Mouse (Mus musculus) heart, postnatal 10 days (tissue): ENCODE data around the gene Siah1a. TPM values are rescaled to one million over a fixed set of nuclear protein-coding genes. Genes with fewer than 3 reads are reported as not detected.

ENCODE experiments used
- DNase-seq, 2 experiments: peaks; one replicate each; pipeline ENCODE4 v3.0.0; 2021
- intact Hi-C: fragments of 180-260 bp; cut with DNase I; formaldehyde crosslinking; loops from one replicate; pipeline ENCODE4 v1.15.1; 2025
- total RNA-seq, 2 experiments: library from RNA; stranded (reverse); gene quantifications; 2 replicates each; pipeline ENCODE4 v1.2.3; 2021

Siah1a gene
- total RNA-seq, 2 experiments from 2014 or later = 25.9 to 27.9 TPM

- DNase-seq = peak; percentile 97
- intact Hi-C loops = loop anchor here (2.0 to 5.0 kb wide), 3 partner anchors 41 to 156 kb away; partner anchors contain the start of gene N4bp1
Measured at GRCm38 (mm10) chr8:86745935-86746441, 254 bp upstream of the Siah1a start.

- DNase-seq = no peak
Measured at GRCm38 (mm10) chr8:86744313-86745220, 1.2 kb downstream of the Siah1a start.

GRCm38 (mm10) chr8:86742605-86743345 lies 3.0 kb downstream of the Siah1a start:
- no peak for DNase-seq
- intact Hi-C loops = no loop called here

More at GRCm38 (mm10) chr8:86744313-86745220, 1.2 kb downstream of the Siah1a start:
- intact Hi-C loops = loop anchor here (2.0 to 5.0 kb wide), 3 partner anchors 42 to 158 kb away; partner anchors contain the start of gene N4bp1

- intact Hi-C loops = no loop called here
Measured at GRCm38 (mm10) chr8:86741627-86742026, 4.1 kb downstream of the Siah1a start.

GRCm38 (mm10) chr8:86740899-86741298 lies 4.8 kb downstream of the Siah1a start:
- intact Hi-C loops = no loop called here
- no peak for DNase-seq

More at GRCm38 (mm10) chr8:86741627-86742026, 4.1 kb downstream of the Siah1a start:
- DNase-seq = no peak

GRCm38 (mm10) chr8:86735446-86736111 lies 10.2 kb downstream of the Siah1a start:
- DNase-seq = no peak
- intact Hi-C loops = no loop called here

- intact Hi-C loops = no loop called here
Measured at GRCm38 (mm10) chr8:86734954-86735353, 10.8 kb downstream of the Siah1a start.

GRCm38 (mm10) chr8:86734171-86734570 lies 11.6 kb downstream of the Siah1a start:
- DNase-seq = no peak
- intact Hi-C loops = no loop called here

More at GRCm38 (mm10) chr8:86734954-86735353, 10.8 kb downstream of the Siah1a start:
- no peak for DNase-seq

GRCm38 (mm10) chr8:86730860-86731259 lies 14.9 kb downstream of the Siah1a start:
- intact Hi-C loops = no loop called here
- no peak for DNase-seq

GRCm38 (mm10) chr8:86730303-86730702 lies 15.4 kb downstream of the Siah1a start:
- no peak for DNase-seq
- intact Hi-C loops = no loop called here

- intact Hi-C loops = no loop called here
- peak in 1 of 2 experiments; percentile 31 for DNase-seq
Measured at GRCm38 (mm10) chr8:86728224-86728950, 17.3 kb downstream of the Siah1a start.

- intact Hi-C loops = no loop called here
- DNase-seq = no peak
Measured at GRCm38 (mm10) chr8:86726959-86727358, 18.8 kb downstream of the Siah1a start.

- intact Hi-C loops = no loop called here
- no peak for DNase-seq
Measured at GRCm38 (mm10) chr8:86721490-86721889, 24.2 kb downstream of the Siah1a start.

- intact Hi-C loops = no loop called here
- DNase-seq = no peak
Measured at GRCm38 (mm10) chr8:86720756-86721459, 24.8 kb downstream of the Siah1a start.

- DNase-seq = no peak
- intact Hi-C loops = loop anchor here (5.0 kb wide), 1 partner anchor 77 kb away; no protein-coding TSS in a partner anchor
Measured at GRCm38 (mm10) chr8:86719368-86719767, 26.4 kb downstream of the Siah1a start.

- intact Hi-C loops = loop anchor here (5.0 kb wide), 1 partner anchor 76 kb away; no protein-coding TSS in a partner anchor
- no peak for DNase-seq
Measured at GRCm38 (mm10) chr8:86718332-86718994, 27.3 kb downstream of the Siah1a start.

- intact Hi-C loops = no loop called here
- DNase-seq = no peak
Measured at GRCm38 (mm10) chr8:86713407-86714188, 32.1 kb downstream of the Siah1a start.

GRCm38 (mm10) chr8:86712594-86712993 lies 33.1 kb downstream of the Siah1a start:
- intact Hi-C loops = no loop called here
- DNase-seq = no peak
